Mouse (Mus musculus): ENCODE results near the gene U90926. TPM values are rescaled to one million over a fixed set of nuclear protein-coding genes. Genes with fewer than 3 reads are reported as not detected.

U90926 gene
- total and polyA plus RNA-seq, 3 experiments, result not detected

DNA sequence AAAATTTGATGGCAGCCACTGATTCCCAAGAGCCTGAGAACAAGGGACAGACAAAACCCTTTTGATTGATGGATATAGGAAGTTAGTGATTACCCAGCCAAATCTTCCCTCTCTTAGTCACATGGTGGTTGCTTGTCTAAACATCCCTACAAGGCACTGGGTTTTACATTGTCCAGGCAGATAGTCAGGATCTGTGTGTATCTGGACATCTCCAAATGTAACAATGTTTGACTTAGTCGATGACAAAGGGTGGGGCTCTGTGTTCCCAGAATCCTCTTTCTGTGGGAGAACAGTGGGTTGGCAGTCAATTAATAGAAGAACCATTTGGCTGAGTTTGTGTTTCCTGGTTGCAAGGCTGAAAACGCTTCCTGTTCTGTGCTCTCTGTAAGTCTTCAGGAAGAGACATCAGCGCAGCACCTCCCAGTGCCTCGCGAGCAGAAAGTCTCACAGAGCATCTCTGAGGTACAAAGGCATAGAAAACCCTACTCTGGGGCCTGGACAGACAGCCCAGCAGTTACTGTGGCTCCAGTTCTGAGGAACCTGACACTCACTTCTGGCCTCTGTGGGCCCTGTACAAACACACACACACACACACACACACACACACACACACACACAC, 19.8 kb upstream of the U90926 start:
- H3K27ac ChIP-seq, result no peak overlapping the region
- H3K36me3 ChIP-seq (ENCODE audit: control insufficient read depth, insufficient read depth, low read length), result no peaks in the 10 kb centered on the region
- no peaks in the 10 kb centered on the region for H3K79me2 ChIP-seq (replicated peaks; ENCODE audit: control insufficient read depth, insufficient read depth, low read length)
- TF ChIP-seq POLR2A (IDR thresholded peaks at IDR 0.05; ENCODE audit: insufficient read depth, low read depth, low read length) (no peak), EP300 (IDR thresholded peaks at IDR 0.05; ENCODE audit: insufficient read depth, low read depth, low read length) (no peak), CTCF (IDR thresholded peaks at IDR 0.05) (no peak)
- intact Hi-C loops (cut with DNase I), result no loop called here
- H3K9ac ChIP-seq (ENCODE audit: low read depth, low read length), result no peak overlapping the region
- H3K4me3 ChIP-seq, result no peak overlapping the region
- H3K27me3 ChIP-seq (ENCODE audit: control insufficient read depth, insufficient read depth, low read length), result no peaks in the 10 kb centered on the region; the same call in 1 of the 2 replicates
- 19% methylated on average over 5 of the region's 5 CpGs for WGBS
- DNase-seq, result no peak
- H3K4me1 ChIP-seq (ENCODE audit: control insufficient read depth, insufficient read depth, low read length), result no peaks in the 10 kb centered on the region

DNA sequence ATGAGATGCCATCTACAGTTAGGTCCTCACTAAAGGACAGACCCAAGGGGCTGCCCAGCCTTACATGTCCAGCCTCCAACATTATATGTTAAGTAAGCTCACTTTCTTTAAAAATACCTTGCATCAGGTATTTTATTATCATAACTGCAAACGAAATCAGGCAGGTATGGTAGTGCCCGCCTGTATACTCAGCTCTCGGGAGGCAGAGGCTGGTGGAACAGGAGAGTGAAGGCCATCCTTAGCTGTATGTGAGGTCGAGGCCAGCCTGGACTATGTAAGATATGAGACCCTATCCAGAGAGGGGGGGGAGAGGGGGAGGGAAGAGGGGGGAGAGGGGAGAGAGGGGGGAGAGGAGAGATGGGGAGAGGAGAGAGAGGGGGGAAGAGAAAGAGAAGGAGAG, 18.2 kb upstream of the U90926 start:
- no peaks in the 10 kb centered on the region for H3K36me3 ChIP-seq (ENCODE audit: control insufficient read depth, insufficient read depth, low read length)
- no peak overlapping the region for H3K27ac ChIP-seq
- no peak overlapping the region for H3K4me3 ChIP-seq
- DNase-seq, result no peak
- no peaks in the 10 kb centered on the region for H3K79me2 ChIP-seq (replicated peaks; ENCODE audit: control insufficient read depth, insufficient read depth, low read length)
- H3K4me1 ChIP-seq (ENCODE audit: control insufficient read depth, insufficient read depth, low read length), result no peaks in the 10 kb centered on the region
- no peak for TF ChIP-seq CTCF (IDR thresholded peaks at IDR 0.05)
- TF ChIP-seq POLR2A (IDR thresholded peaks at IDR 0.05; ENCODE audit: insufficient read depth, low read depth, low read length), result no peak
- no peak for TF ChIP-seq EP300 (IDR thresholded peaks at IDR 0.05; ENCODE audit: insufficient read depth, low read depth, low read length)
- 77% methylated on average over 4 of the region's 4 CpGs for WGBS
- H3K27me3 ChIP-seq (ENCODE audit: control insufficient read depth, insufficient read depth, low read length), result no peaks in the 10 kb centered on the region; the same call in 1 of the 2 replicates
- H3K9ac ChIP-seq (ENCODE audit: low read depth, low read length), result no peak overlapping the region
- intact Hi-C loops (cut with DNase I), result no loop called here

DNA sequence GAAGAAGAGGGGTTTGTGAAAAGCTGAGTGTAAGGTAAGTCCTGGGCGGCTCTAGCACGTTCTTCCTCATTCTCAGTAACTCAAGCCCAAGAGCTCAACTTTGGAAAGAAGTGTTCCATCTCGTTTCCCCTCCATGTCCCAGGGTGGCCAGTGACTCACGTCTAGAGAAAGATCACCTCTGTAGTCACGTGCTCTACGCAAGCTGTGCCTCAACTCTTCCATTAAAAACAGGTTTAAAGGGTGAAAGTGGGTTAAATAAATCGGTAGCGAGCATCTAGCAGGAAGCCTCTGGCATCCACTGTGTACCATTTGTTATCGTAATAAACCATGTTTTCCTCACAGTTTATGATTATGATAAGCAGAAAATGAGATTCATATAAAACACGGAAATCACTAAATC, 16.6 kb upstream of the U90926 start:
- no peaks in the 10 kb centered on the region for H3K36me3 ChIP-seq (ENCODE audit: control insufficient read depth, insufficient read depth, low read length)
- no peak overlapping the region for H3K27ac ChIP-seq
- H3K27me3 ChIP-seq (ENCODE audit: control insufficient read depth, insufficient read depth, low read length), result no peaks in the 10 kb centered on the region; the same call in 1 of the 2 replicates
- 79% methylated on average over 10 of the region's 10 CpGs for WGBS
- H3K4me1 ChIP-seq (ENCODE audit: control insufficient read depth, insufficient read depth, low read length), result no peaks in the 10 kb centered on the region
- no peak overlapping the region for H3K4me3 ChIP-seq
- TF ChIP-seq CTCF (IDR thresholded peaks at IDR 0.05) (no peak), POLR2A (IDR thresholded peaks at IDR 0.05; ENCODE audit: insufficient read depth, low read depth, low read length) (no peak), EP300 (IDR thresholded peaks at IDR 0.05; ENCODE audit: insufficient read depth, low read depth, low read length) (no peak)
- no peaks in the 10 kb centered on the region for H3K79me2 ChIP-seq (replicated peaks; ENCODE audit: control insufficient read depth, insufficient read depth, low read length)
- DNase-seq, result no peak
- H3K9ac ChIP-seq (ENCODE audit: low read depth, low read length), result no peak overlapping the region
- intact Hi-C loops (cut with DNase I), result no loop called here

DNA sequence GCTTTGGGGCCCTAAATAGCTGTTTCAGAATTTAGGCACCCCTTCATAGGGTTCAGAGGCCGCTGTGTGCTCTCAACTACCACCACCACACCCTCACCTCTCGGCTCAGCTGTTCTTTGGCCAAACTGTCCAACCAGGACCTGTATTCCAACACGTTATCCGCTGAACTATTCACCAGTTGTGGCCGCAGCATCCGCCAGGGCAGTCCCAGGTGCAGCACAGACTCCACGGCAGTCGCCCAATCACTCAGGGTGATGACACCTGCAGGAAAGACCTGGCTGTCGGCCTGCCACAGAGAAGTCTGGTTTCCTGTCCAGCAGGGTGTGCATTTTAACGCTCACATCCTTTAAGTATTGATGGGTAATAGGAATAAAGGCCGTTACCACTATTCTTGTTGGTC, 15.1 kb upstream of the U90926 start:
- intact Hi-C loops (cut with DNase I), result no loop called here
- H3K4me1 ChIP-seq (ENCODE audit: control insufficient read depth, insufficient read depth, low read length), result no peaks in the 10 kb centered on the region
- H3K9ac ChIP-seq (ENCODE audit: low read depth, low read length), result no peak overlapping the region
- H3K36me3 ChIP-seq (ENCODE audit: control insufficient read depth, insufficient read depth, low read length), result no peaks in the 10 kb centered on the region
- H3K27ac ChIP-seq, result no peak overlapping the region
- 82% methylated on average over 11 of the region's 11 CpGs for WGBS
- H3K79me2 ChIP-seq (replicated peaks; ENCODE audit: control insufficient read depth, insufficient read depth, low read length), result no peaks in the 10 kb centered on the region
- no peaks in the 10 kb centered on the region; the same call in 1 of the 2 replicates for H3K27me3 ChIP-seq (ENCODE audit: control insufficient read depth, insufficient read depth, low read length)
- TF ChIP-seq POLR2A (IDR thresholded peaks at IDR 0.05; ENCODE audit: insufficient read depth, low read depth, low read length) (no peak), EP300 (IDR thresholded peaks at IDR 0.05; ENCODE audit: insufficient read depth, low read depth, low read length) (no peak), CTCF (IDR thresholded peaks at IDR 0.05) (no peak)
- no peak overlapping the region for H3K4me3 ChIP-seq
- no peak for DNase-seq

DNA sequence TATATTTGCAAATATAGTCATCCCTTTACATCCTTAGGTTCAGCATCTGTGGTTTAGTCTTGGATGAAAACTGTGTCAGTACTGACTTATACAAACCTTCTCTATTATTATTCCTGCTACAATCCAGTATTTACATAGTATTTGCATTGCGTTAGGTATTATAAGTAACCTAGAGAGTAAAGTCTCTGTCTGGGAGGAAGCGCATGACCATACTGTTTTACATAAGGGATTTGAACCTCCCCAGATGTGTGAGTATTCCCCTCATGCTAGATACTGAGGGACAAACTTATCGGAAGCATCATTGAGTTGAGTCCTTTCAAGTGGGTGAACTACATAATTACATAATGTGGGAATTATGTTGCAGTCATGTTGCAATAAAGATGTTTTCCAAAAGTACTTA, 14.3 kb upstream of the U90926 start:
- no peaks in the 10 kb centered on the region for H3K4me1 ChIP-seq (ENCODE audit: control insufficient read depth, insufficient read depth, low read length)
- no peak overlapping the region for H3K27ac ChIP-seq
- 94% methylated on average over 3 of the region's 3 CpGs for WGBS
- H3K79me2 ChIP-seq (replicated peaks; ENCODE audit: control insufficient read depth, insufficient read depth, low read length), result no peaks in the 10 kb centered on the region
- TF ChIP-seq EP300 (IDR thresholded peaks at IDR 0.05; ENCODE audit: insufficient read depth, low read depth, low read length) (no peak), CTCF (IDR thresholded peaks at IDR 0.05) (no peak), POLR2A (IDR thresholded peaks at IDR 0.05; ENCODE audit: insufficient read depth, low read depth, low read length) (no peak)
- H3K27me3 ChIP-seq (ENCODE audit: control insufficient read depth, insufficient read depth, low read length), result no peaks in the 10 kb centered on the region; the same call in 1 of the 2 replicates
- H3K9ac ChIP-seq (ENCODE audit: low read depth, low read length), result no peak overlapping the region
- intact Hi-C loops (cut with DNase I), result no loop called here
- H3K36me3 ChIP-seq (ENCODE audit: control insufficient read depth, insufficient read depth, low read length), result no peaks in the 10 kb centered on the region
- DNase-seq, result no peak
- no peak overlapping the region for H3K4me3 ChIP-seq

DNA sequence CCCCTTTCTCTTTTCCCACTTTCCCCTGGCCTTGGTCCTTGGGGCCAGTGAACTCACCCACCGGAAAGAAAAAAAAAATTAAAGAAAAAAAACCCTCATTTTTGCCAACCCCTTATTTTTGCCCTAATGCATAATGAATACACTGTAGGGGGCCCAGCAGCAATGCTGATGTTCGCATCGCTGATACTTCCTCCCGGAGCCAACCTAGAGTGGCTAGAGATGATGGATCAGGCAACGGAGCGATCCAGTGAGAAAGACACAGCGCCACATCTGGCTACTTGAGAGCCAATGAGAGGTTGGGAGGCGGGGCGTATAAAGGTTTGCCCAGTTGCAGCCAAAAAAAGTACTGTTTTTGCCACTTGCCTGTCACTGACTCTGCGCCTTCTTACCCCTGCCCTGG, 13.6 kb upstream of the U90926 start:
- TF ChIP-seq CTCF (IDR thresholded peaks at IDR 0.05) (no peak), POLR2A (IDR thresholded peaks at IDR 0.05; ENCODE audit: insufficient read depth, low read depth, low read length) (no peak), EP300 (IDR thresholded peaks at IDR 0.05; ENCODE audit: insufficient read depth, low read depth, low read length) (no peak)
- 47% methylated on average over 10 of the region's 10 CpGs for WGBS
- Histone ChIP-seq H3K27me3 (ENCODE audit: control insufficient read depth, insufficient read depth, low read length) (no peaks in the 10 kb centered on the region; the same call in 1 of the 2 replicates), H3K4me1 (ENCODE audit: control insufficient read depth, insufficient read depth, low read length) (no peaks in the 10 kb centered on the region), H3K9ac (ENCODE audit: low read depth, low read length) (no peak overlapping the region), H3K4me3 (no peak overlapping the region), H3K36me3 (ENCODE audit: control insufficient read depth, insufficient read depth, low read length) (no peaks in the 10 kb centered on the region), H3K79me2 (replicated peaks; ENCODE audit: control insufficient read depth, insufficient read depth, low read length) (no peaks in the 10 kb centered on the region), H3K27ac (no peak overlapping the region)
- intact Hi-C loops (cut with DNase I), result no loop called here
- DNase-seq, result no peak

All from heart, adult 2 months (tissue).